Mouse (Mus musculus) ZHBTc4 (cell line): Measurements from ENCODE around the gene Plekha7.

Source experiments
- DNase-seq: peaks from one replicate; pipeline ENCODE4 v3.0.0-alpha.2; 2011; ENCODE audit warnings: low read depth, low spot score

The Plekha7 gene

GRCm38 (mm10) chr7:116288996-116289395, 19.2 kb downstream of the Plekha7 start:
- no peak for DNase-seq

- DNase-seq: no peak
These were observed 20.2 kb downstream of the Plekha7 start for GRCm38 (mm10) chr7:116287959-116288358.

- peak; percentile 87 for DNase-seq
These were observed 21.4 kb downstream of the Plekha7 start for GRCm38 (mm10) chr7:116286611-116287355.

- DNase-seq: peak; percentile 72
These were observed 22.0 kb downstream of the Plekha7 start for GRCm38 (mm10) chr7:116286173-116286572.

GRCm38 (mm10) chr7:116285216-116285615, 23.0 kb downstream of the Plekha7 start:
- no peak for DNase-seq

GRCm38 (mm10) chr7:116282755-116283154, 25.4 kb downstream of the Plekha7 start:
- no peak for DNase-seq

GRCm38 (mm10) chr7:116280126-116280525, 28.1 kb downstream of the Plekha7 start:
- DNase-seq: no peak

GRCm38 (mm10) chr7:116278280-116278679, 29.9 kb downstream of the Plekha7 start:
- DNase-seq: peak; percentile 54

- DNase-seq: no peak
These were observed 31.9 kb downstream of the Plekha7 start for GRCm38 (mm10) chr7:116276315-116276714.

- DNase-seq: no peak
These were observed 35.1 kb downstream of the Plekha7 start for GRCm38 (mm10) chr7:116273111-116273510.

GRCm38 (mm10) chr7:116269501-116269995, 38.6 kb downstream of the Plekha7 start:
- no peak for DNase-seq

GRCm38 (mm10) chr7:116268113-116268926, 39.9 kb downstream of the Plekha7 start:
- peak; percentile 23 for DNase-seq

- DNase-seq: peak; percentile 60
These were observed 44.9 kb downstream of the Plekha7 start for GRCm38 (mm10) chr7:116263281-116263680.

GRCm38 (mm10) chr7:116262508-116262907, 45.7 kb downstream of the Plekha7 start:
- no peak for DNase-seq

GRCm38 (mm10) chr7:116262101-116262500, 46.1 kb downstream of the Plekha7 start:
- DNase-seq: peak; percentile 69

GRCm38 (mm10) chr7:116260826-116261615, 47.2 kb downstream of the Plekha7 start:
- DNase-seq: peak; percentile 66

GRCm38 (mm10) chr7:116258464-116259185, 49.6 kb downstream of the Plekha7 start:
- DNase-seq: no peak

- no peak for DNase-seq
These were observed 50.2 kb downstream of the Plekha7 start for GRCm38 (mm10) chr7:116257953-116258352.

GRCm38 (mm10) chr7:116255664-116256063, 52.5 kb downstream of the Plekha7 start:
- no peak for DNase-seq

GRCm38 (mm10) chr7:116254660-116255059, 53.5 kb downstream of the Plekha7 start:
- no peak for DNase-seq

GRCm38 (mm10) chr7:116252470-116252869, 55.7 kb downstream of the Plekha7 start:
- DNase-seq: peak; percentile 63
